Mouse (Mus musculus): ENCODE measurements around the gene Slc23a2. TPM values are rescaled to one million over a fixed set of nuclear protein-coding genes. Genes with fewer than 3 reads are reported as not detected.

Gene Slc23a2
- polyA plus RNA-seq, 2 experiments: 1.6 to 2.3 TPM

DNA sequence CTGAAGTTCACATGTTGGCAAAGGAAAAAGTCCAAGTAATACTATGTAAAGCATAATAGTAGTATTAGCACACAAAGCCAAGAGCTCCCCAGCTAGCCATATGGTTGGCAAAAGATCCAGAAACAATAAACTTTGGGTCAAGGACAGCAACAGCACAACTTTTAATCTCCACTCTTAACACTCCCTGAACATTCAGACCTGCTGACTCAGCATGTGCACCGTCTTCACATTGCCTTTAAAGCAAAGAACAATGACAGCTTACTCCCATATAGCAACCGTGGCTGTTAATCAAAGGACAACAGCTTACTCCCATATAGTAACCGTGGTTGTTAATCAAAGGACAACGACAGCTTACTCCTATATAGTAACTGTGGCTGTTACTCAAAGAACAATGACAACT lies 48.3 kb downstream of the Slc23a2 start:
- 40% methylated on average over 4 of the region's 4 CpGs for WGBS (ENCODE audit: insufficient replicate concordance)
- Histone ChIP-seq H3K4me2 (ENCODE audit: low read depth) (no peak overlapping the region), H3K9ac (replicated peaks) (no peak overlapping the region), H3K27ac (no peak overlapping the region), H3K27me3 (ENCODE audit: control insufficient read depth, insufficient read depth, low read length) (no peaks in the 10 kb centered on the region), H3K4me3 (ENCODE audit: insufficient read depth in 1 of 2, low read depth in 2 of 2, low read length in 2 of 2) (no peak overlapping the region), H3K4me1 (replicated peaks; ENCODE audit: control insufficient read depth in 2 of 2, insufficient read depth in 2 of 2, low read length in 1 of 2) (peaks cover 0 to 9% of the 10 kb centered on the region in 2 experiments; a peak in 2 of 4 replicates), H3K9me3 (ENCODE audit: control insufficient read depth, low read length) (no peaks in the 10 kb centered on the region), H3K36me3 (replicated peaks; ENCODE audit: control insufficient read depth, insufficient read depth, low read depth) (no peaks in the 10 kb centered on the region)
- DNase-seq (ENCODE audit: low read depth in 3 of 3, low spot score in 3 of 3): no peak
- no peak for TF ChIP-seq EP300 (IDR thresholded peaks at IDR 0.05; ENCODE audit: low read depth)
- TF ChIP-seq CTCF (IDR thresholded peaks at IDR 0.05; ENCODE audit: low read depth): no peak
- no peak for ATAC-seq (ENCODE audit: insufficient read depth)

DNA sequence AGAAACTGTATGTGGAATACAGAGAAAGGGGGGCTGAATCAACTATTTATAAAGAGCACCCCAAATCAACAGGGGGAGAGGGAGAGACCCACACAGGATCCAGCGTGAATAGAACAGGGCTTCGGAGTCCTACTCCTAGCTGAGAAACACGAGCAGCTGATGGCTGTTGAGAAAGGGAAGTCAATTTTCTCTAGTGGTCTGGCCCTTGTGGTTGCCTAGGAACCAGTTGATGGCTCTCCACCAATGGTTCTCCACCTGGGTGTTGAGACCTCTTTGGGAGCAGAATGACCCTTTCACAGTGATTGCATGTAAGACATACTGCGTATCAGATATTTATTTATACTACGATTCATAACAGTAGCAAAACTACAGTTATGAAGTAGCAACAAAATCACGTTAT lies 49.1 kb downstream of the Slc23a2 start:
- Histone ChIP-seq H3K4me1 (replicated peaks; ENCODE audit: control insufficient read depth in 2 of 2, insufficient read depth in 2 of 2, low read length in 1 of 2) (peaks cover 0 to 9% of the 10 kb centered on the region in 2 experiments; a peak in 2 of 4 replicates), H3K36me3 (replicated peaks; ENCODE audit: control insufficient read depth, insufficient read depth, low read depth) (no peaks in the 10 kb centered on the region), H3K9me3 (ENCODE audit: control insufficient read depth, low read length) (no peaks in the 10 kb centered on the region), H3K27ac (no peak overlapping the region), H3K27me3 (ENCODE audit: control insufficient read depth, insufficient read depth, low read length) (no peaks in the 10 kb centered on the region), H3K4me2 (ENCODE audit: low read depth) (no peak overlapping the region), H3K4me3 (ENCODE audit: insufficient read depth in 1 of 2, low read depth in 2 of 2, low read length in 2 of 2) (no peak overlapping the region), H3K9ac (replicated peaks) (no peak overlapping the region)
- DNase-seq (ENCODE audit: low read depth in 3 of 3, low spot score in 3 of 3) (no peak), ATAC-seq (ENCODE audit: insufficient read depth) (no peak)
- WGBS (ENCODE audit: insufficient replicate concordance): 46% methylated on average over 6 of the region's 6 CpGs
- TF ChIP-seq CTCF (IDR thresholded peaks at IDR 0.05; ENCODE audit: low read depth) (no peak), EP300 (IDR thresholded peaks at IDR 0.05; ENCODE audit: low read depth) (no peak)

DNA sequence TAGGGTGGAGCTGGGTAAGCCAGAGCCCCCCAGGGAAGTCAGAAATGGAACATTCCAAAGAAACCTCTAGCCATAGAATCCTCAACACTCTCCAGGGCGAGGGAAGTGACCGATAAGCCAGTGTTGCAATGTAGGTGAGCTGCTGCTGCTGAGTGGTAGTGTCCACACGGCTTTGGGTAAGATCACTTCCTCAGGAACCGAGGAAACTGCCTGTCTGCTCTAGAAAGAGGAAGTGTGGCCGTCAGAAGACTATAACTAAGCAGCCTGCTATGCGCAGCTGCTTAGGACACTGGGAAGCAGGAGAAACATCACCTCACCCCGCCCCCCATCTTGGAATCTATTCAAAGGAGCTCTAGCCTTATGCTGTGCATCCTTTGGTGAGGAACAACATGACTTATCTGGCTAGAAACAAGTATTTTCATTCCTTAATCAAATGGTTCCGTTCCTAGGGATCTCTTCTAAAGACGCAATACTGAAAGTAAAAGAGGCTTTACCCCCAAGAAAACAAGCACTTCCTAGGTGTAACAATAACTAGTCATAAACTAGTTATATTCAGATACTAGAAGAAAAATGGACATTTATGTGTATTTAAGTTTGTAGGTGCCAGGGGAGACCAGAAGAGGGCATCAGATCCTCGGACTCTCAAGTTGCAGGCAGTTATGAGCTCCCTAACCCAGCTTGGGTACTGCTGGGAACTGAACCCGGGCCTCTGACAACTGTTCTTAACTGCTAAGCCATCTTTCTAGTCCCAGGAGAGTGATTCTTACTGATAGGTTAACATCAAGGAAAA lies 50.3 kb downstream of the Slc23a2 start:
- H3K36me3 ChIP-seq (replicated peaks; ENCODE audit: control insufficient read depth, insufficient read depth, low read depth): no peaks in the 10 kb centered on the region
- H3K4me3 ChIP-seq (ENCODE audit: insufficient read depth in 1 of 2, low read depth in 2 of 2, low read length in 2 of 2): no peak overlapping the region
- H3K4me1 ChIP-seq (replicated peaks; ENCODE audit: control insufficient read depth in 2 of 2, insufficient read depth in 2 of 2, low read length in 1 of 2): peaks cover 0 to 9% of the 10 kb centered on the region in 2 experiments; a peak in 2 of 4 replicates
- no peaks in the 10 kb centered on the region for H3K27me3 ChIP-seq (ENCODE audit: control insufficient read depth, insufficient read depth, low read length)
- H3K4me2 ChIP-seq (ENCODE audit: low read depth): no peak overlapping the region
- DNase-seq (ENCODE audit: low read depth in 3 of 3, low spot score in 3 of 3): peak in 2 of 3 experiments; percentile 31 to 34
- no peaks in the 10 kb centered on the region for H3K9me3 ChIP-seq (ENCODE audit: control insufficient read depth, low read length)
- H3K9ac ChIP-seq (replicated peaks): no peak overlapping the region
- no peak for TF ChIP-seq CTCF (IDR thresholded peaks at IDR 0.05; ENCODE audit: low read depth)
- TF ChIP-seq EP300 (IDR thresholded peaks at IDR 0.05; ENCODE audit: low read depth): no peak
- WGBS (ENCODE audit: insufficient replicate concordance): 36% methylated on average over 11 of the region's 11 CpGs
- peak; percentile 45; the same call in 1 of the 2 replicates for ATAC-seq (ENCODE audit: insufficient read depth)
- no peak overlapping the region for H3K27ac ChIP-seq

DNA sequence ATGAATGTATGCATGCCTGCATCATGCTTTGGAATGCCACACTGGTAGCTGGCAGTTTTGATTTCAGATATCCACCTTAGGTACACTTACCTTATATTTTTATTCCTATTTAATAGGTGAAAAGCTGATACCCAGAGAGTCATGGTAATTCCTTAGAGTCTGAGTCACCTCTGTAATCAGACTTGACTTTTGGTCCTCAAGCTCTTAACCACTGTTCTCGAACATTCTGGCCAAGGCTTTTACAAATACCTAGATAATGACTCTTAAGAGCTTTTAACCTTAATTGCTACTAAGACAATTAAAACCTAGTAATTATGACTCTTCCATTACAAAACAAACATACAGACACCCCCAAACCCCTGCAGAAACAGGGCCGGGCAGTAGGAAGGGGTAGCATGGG lies 51.2 kb downstream of the Slc23a2 start:
- ATAC-seq (ENCODE audit: insufficient read depth) (no peak), DNase-seq (ENCODE audit: low read depth in 3 of 3, low spot score in 3 of 3) (no peak)
- no peak overlapping the region for H3K4me2 ChIP-seq (ENCODE audit: low read depth)
- H3K4me3 ChIP-seq (ENCODE audit: insufficient read depth in 1 of 2, low read depth in 2 of 2, low read length in 2 of 2): no peak overlapping the region
- TF ChIP-seq CTCF (IDR thresholded peaks at IDR 0.05; ENCODE audit: low read depth): no peak
- TF ChIP-seq EP300 (IDR thresholded peaks at IDR 0.05; ENCODE audit: low read depth): no peak
- no peaks in the 10 kb centered on the region for H3K27me3 ChIP-seq (ENCODE audit: control insufficient read depth, insufficient read depth, low read length)
- 70% methylated on average over 2 of the region's 2 CpGs for WGBS (ENCODE audit: insufficient replicate concordance)
- H3K4me1 ChIP-seq (replicated peaks; ENCODE audit: control insufficient read depth in 2 of 2, insufficient read depth in 2 of 2, low read length in 1 of 2): peaks cover 0 to 9% of the 10 kb centered on the region in 2 experiments; a peak in 2 of 4 replicates
- no peak overlapping the region for H3K9ac ChIP-seq (replicated peaks)
- H3K9me3 ChIP-seq (ENCODE audit: control insufficient read depth, low read length): no peaks in the 10 kb centered on the region
- H3K36me3 ChIP-seq (replicated peaks; ENCODE audit: control insufficient read depth, insufficient read depth, low read depth): no peaks in the 10 kb centered on the region
- no peak overlapping the region for H3K27ac ChIP-seq

DNA sequence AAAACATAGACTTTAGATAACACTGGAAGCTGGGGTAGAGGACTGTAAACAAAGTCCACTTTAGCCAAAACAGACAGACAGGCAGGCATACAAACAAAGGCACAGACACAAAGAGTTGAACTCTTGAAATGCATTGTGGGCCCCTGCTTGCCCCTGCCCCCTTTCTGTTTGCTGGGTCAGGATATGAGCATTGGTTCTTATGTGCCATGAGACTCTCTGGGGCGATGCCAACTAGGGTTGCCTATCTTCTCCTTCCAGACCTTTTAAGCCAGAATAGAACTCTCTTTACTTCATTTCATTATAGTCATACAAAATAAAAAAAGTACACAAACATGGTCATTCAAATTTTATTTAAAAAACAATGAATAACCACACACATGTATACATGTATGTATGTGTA lies 51.6 kb downstream of the Slc23a2 start:
- no peaks in the 10 kb centered on the region for H3K9me3 ChIP-seq (ENCODE audit: control insufficient read depth, low read length)
- no peak overlapping the region for H3K4me2 ChIP-seq (ENCODE audit: low read depth)
- H3K27me3 ChIP-seq (ENCODE audit: control insufficient read depth, insufficient read depth, low read length): no peaks in the 10 kb centered on the region
- ATAC-seq (ENCODE audit: insufficient read depth) (no peak), DNase-seq (ENCODE audit: low read depth in 3 of 3, low spot score in 3 of 3) (no peak)
- WGBS (ENCODE audit: insufficient replicate concordance): 75% methylated on average over 1 of the region's 1 CpGs
- H3K36me3 ChIP-seq (replicated peaks; ENCODE audit: control insufficient read depth, insufficient read depth, low read depth): no peaks in the 10 kb centered on the region
- TF ChIP-seq EP300 (IDR thresholded peaks at IDR 0.05; ENCODE audit: low read depth): no peak
- no peak for TF ChIP-seq CTCF (IDR thresholded peaks at IDR 0.05; ENCODE audit: low read depth)
- H3K9ac ChIP-seq (replicated peaks): no peak overlapping the region
- H3K4me1 ChIP-seq (replicated peaks; ENCODE audit: control insufficient read depth in 2 of 2, insufficient read depth in 2 of 2, low read length in 1 of 2): peaks cover 0 to 9% of the 10 kb centered on the region in 2 experiments; a peak in 2 of 4 replicates
- no peak overlapping the region for H3K27ac ChIP-seq
- no peak overlapping the region for H3K4me3 ChIP-seq (ENCODE audit: insufficient read depth in 1 of 2, low read depth in 2 of 2, low read length in 2 of 2)

Measured in liver, embryonic 14.5 days (tissue).